Mouse (Mus musculus) midbrain, embryonic 14.5 days (tissue): ENCODE data around the gene Crabp2. TPM values are rescaled to one million over a fixed set of nuclear protein-coding genes. Genes with fewer than 3 reads are reported as not detected.
A peak's percentile ranks its signal among the peaks of the same experiment; 100 is the strongest.

Experiments
- ATAC-seq: fragments of 200-750 bp; cut with Nextera tagmentation; 2 replicates; pipeline ENCODE4 v1.8.0; 2017; ENCODE audit warnings: moderate number of reproducible peaks, moderate library complexity; ENCODE audit not compliant: low FRiP score, low TSS enrichment
- DNase-seq: peaks from one replicate; pipeline ENCODE4 v3.0.0-alpha.2; 2015
- H3K27ac ChIP-seq: fragments of 300-500 bp; sonication (generic); replicated peaks from 2 replicates; pipeline ENCODE4 v1.5.1; 2014; ENCODE audit warnings: mild to moderate bottlenecking, low read depth, low read length, moderate library complexity
- H3K27me3 ChIP-seq: fragments of 300-500 bp; sonication (generic); 2 replicates; pipeline ENCODE4 v1.6.1; 2014; ENCODE audit warnings: low read length, control low read depth, mixed read lengths; ENCODE audit not compliant: control insufficient read depth, insufficient read depth
- H3K36me3 ChIP-seq: fragments of 300-500 bp; sonication (generic); 2 replicates; pipeline ENCODE4 v1.6.1; 2014; ENCODE audit warnings: low read length, control low read depth; ENCODE audit not compliant: control insufficient read depth, insufficient read depth
- H3K4me1 ChIP-seq: fragments of 300-500 bp; sonication (generic); 2 replicates; pipeline ENCODE4 v1.6.1; 2014; ENCODE audit warnings: mild to moderate bottlenecking, antibody characterized with exemption, low read length, control low read depth; ENCODE audit not compliant: control insufficient read depth, insufficient read depth
- H3K4me2 ChIP-seq: fragments of 300-500 bp; sonication (generic); 2 replicates; pipeline ENCODE4 v1.6.1; 2014; ENCODE audit warnings: mild to moderate bottlenecking, low read length, moderate library complexity
- H3K4me3 ChIP-seq: fragments of 300-500 bp; sonication (generic); replicated peaks from 2 replicates; pipeline ENCODE4 v1.5.1; 2014; ENCODE audit warnings: low read depth, low read length
- H3K9ac ChIP-seq: fragments of 300-500 bp; sonication (generic); replicated peaks from 2 replicates; pipeline ENCODE4 v1.6.1; 2014; ENCODE audit warnings: mild to moderate bottlenecking, low read length, moderate library complexity
- H3K9me3 ChIP-seq: fragments of 300-500 bp; sonication (generic); 2 replicates; pipeline ENCODE4 v1.6.1; 2016; ENCODE audit warnings: low read length, control low read depth, mixed read lengths; ENCODE audit not compliant: control insufficient read depth
- WGBS: fragments of 180-500 bp; shearing (Covaris S2); extraction: QIAGEN DNeasy Blood & Tissue Kit; methylation state at CpG from one replicate; pipeline ENCODE4 v1.1.7; 2014; 5-methylcytosine and 5-hydroxymethylcytosine counted together
- polyA plus RNA-seq: library from polyadenylated mRNA; unstranded; fragments of >200 nt; fragmentation: Nextera tagmentation; extraction: Ambion mirVana; gene quantifications from 2 replicates; pipeline ENCODE4 v1.2.1, GENCODE M21; 2014

Gene Crabp2
- polyA plus RNA-seq, 1 experiment from 2014 or later: 42.4 TPM

- Histone ChIP-seq H3K4me3 (peak overlapping the region; percentile 96), H3K9me3 (no peaks in the 10 kb centered on the region), H3K36me3 (no peaks in the 10 kb centered on the region), H3K9ac (peak overlapping the region; percentile 92), H3K4me2 (peak overlapping the region; percentile 95), H3K27me3 (no peaks in the 10 kb centered on the region), H3K27ac (peak overlapping the region; percentile 95), H3K4me1 (peaks cover 28% of the 10 kb centered on the region)
- DNase-seq: peak; percentile 48
- WGBS: under 1% methylated on average over 27 of the region's 27 CpGs
- ATAC-seq: no peak
These were observed 41.2 kb upstream of the Crabp2 start for GRCm38 (mm10) chr3:87906981-87907857.

GRCm38 (mm10) chr3:87907906-87908305, 40.6 kb upstream of the Crabp2 start:
- Histone ChIP-seq H3K27me3 (no peaks in the 10 kb centered on the region), H3K4me3 (peak overlapping the region; percentile 96), H3K9ac (peak overlapping the region; percentile 92), H3K4me2 (peak overlapping the region; percentile 95), H3K4me1 (peaks cover 28% of the 10 kb centered on the region), H3K36me3 (no peaks in the 10 kb centered on the region), H3K9me3 (no peaks in the 10 kb centered on the region), H3K27ac (no peak overlapping the region)
- DNase-seq: no peak
- WGBS: 18% methylated on average over 1 of the region's 1 CpGs
- no peak for ATAC-seq

GRCm38 (mm10) chr3:87909381-87909780, 39.1 kb upstream of the Crabp2 start:
- no peaks in the 10 kb centered on the region for H3K9me3 ChIP-seq
- peaks cover 13% of the 10 kb centered on the region for H3K36me3 ChIP-seq
- no peaks in the 10 kb centered on the region for H3K27me3 ChIP-seq
- 94% methylated on average over 2 of the region's 2 CpGs for WGBS
- H3K27ac ChIP-seq: no peak overlapping the region
- no peak overlapping the region for H3K4me3 ChIP-seq
- H3K4me2 ChIP-seq: no peak overlapping the region
- DNase-seq (no peak), ATAC-seq (no peak)
- peaks cover 28% of the 10 kb centered on the region for H3K4me1 ChIP-seq
- H3K9ac ChIP-seq: no peak overlapping the region

DNA sequence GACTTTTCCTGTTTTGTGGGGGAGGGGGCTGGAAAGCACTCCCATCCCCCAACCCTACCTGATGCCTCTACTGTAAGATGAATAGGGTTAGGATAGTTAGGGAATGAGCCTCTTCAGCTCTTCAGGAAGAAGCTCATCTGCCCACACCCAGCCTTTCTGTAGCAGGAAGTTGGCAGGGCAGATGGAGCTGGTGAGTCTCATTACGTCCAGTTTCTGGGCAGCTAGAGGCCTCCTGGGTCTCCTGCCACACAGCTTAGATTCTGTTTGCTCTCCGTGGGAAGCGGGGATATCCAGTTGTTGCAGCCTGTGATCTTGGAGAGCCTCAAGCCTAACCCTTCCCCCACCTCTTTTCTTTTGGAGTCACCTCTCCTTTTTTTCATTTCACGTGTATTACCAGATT, 38.6 kb upstream of the Crabp2 start:
- Histone ChIP-seq H3K9ac (no peak overlapping the region), H3K27ac (peak overlapping the region; percentile 66), H3K36me3 (peaks cover 18% of the 10 kb centered on the region), H3K4me3 (no peak overlapping the region; the same call in 1 of the 2 replicates), H3K4me1 (peaks cover 28% of the 10 kb centered on the region), H3K27me3 (no peaks in the 10 kb centered on the region), H3K4me2 (peak overlapping the region; percentile 66), H3K9me3 (no peaks in the 10 kb centered on the region)
- 9% methylated on average over 4 of the region's 4 CpGs for WGBS
- ATAC-seq (no peak), DNase-seq (no peak)

DNA sequence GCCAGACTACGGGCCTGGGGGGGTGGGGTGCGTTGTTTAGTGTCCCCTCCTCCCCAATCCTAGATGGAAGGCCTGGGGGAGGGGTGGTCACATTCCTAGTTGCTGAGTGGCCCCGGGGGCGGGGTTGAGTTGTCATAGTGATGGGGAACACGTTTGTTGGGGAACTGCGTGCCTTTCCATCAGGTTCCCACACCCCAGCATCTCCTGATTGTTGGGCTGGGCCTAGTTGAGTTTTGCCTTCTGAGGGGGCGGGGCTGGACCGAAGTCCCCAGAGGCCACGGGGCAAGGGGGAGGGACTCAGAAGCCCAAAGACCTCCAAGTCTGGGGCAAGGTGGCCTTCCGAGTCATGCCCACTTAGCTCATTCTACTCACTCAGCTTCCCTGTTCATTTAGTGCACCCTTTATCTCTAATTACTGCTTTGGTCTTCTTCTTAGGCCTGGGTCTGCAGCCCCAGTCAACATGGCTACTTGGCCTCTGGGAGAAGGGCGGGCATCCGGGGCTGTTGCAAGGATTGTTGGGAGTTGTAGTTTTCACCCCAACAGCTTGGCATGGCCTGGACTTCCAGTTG, 37.8 kb upstream of the Crabp2 start:
- Histone ChIP-seq H3K36me3 (peaks cover 25% of the 10 kb centered on the region), H3K9ac (peak overlapping the region; percentile 7; the same call in 1 of the 2 replicates), H3K4me1 (peaks cover 28% of the 10 kb centered on the region), H3K27ac (peak overlapping the region; percentile 66), H3K27me3 (no peaks in the 10 kb centered on the region), H3K4me2 (peak overlapping the region; percentile 66), H3K4me3 (peak overlapping the region; percentile 28), H3K9me3 (no peaks in the 10 kb centered on the region)
- 0 out of 2 replicates have a peak, but pooled peaks have one; percentile 10 for ATAC-seq
- peak; percentile 81 for DNase-seq
- WGBS: 3% methylated on average over 12 of the region's 12 CpGs

- H3K9ac ChIP-seq: no peak overlapping the region
- no peaks in the 10 kb centered on the region for H3K9me3 ChIP-seq
- no peaks in the 10 kb centered on the region for H3K27me3 ChIP-seq
- H3K4me2 ChIP-seq: no peak overlapping the region
- DNase-seq: no peak
- H3K36me3 ChIP-seq: peaks cover 45% of the 10 kb centered on the region
- peaks cover 13% of the 10 kb centered on the region for H3K4me1 ChIP-seq
- H3K4me3 ChIP-seq: no peak overlapping the region
- no peak for ATAC-seq
- 85% methylated on average over 7 of the region's 7 CpGs for whole genome bisulfite sequencing
- H3K27ac ChIP-seq: no peak overlapping the region
These were observed 35.0 kb upstream of the Crabp2 start for GRCm38 (mm10) chr3:87913491-87913890.

DNA sequence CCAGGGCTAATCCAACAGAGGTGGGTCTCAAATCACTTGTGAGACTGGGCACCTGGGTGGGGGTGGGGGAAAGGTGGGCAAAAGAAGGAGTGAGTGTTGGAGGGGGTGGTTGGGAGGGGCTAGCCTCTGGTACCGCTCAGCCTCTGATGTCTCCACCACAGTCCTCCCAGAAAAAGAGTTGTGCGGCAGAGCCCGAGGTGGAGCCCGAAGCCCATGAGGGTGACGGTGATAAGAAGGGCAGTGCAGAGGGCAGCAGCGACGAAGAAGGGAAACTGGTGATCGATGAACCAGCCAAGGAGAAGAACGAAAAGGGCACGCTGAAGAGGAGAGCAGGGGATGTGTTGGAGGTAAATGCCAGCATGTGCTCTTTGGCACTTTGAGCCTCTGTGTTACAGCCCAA, 34.6 kb upstream of the Crabp2 start:
- ATAC-seq: no peak
- peaks cover 11% of the 10 kb centered on the region for H3K4me1 ChIP-seq
- H3K36me3 ChIP-seq: peaks cover 45% of the 10 kb centered on the region

GRCm38 (mm10) chr3:87916990-87917389, 31.5 kb upstream of the Crabp2 start:
- WGBS: 93% methylated on average over 1 of the region's 1 CpGs
- Histone ChIP-seq H3K4me2 (no peak overlapping the region), H3K4me1 (peaks cover 5% of the 10 kb centered on the region; the same call in 1 of the 2 replicates), H3K9me3 (no peaks in the 10 kb centered on the region), H3K27me3 (no peaks in the 10 kb centered on the region), H3K36me3 (peaks cover 45% of the 10 kb centered on the region), H3K9ac (no peak overlapping the region), H3K4me3 (no peak overlapping the region), H3K27ac (no peak overlapping the region)
- ATAC-seq: no peak
- no peak for DNase-seq

More for the DNA sequence above, 34.6 kb upstream of the Crabp2 start:
- Histone ChIP-seq H3K27ac (no peak overlapping the region), H3K9ac (no peak overlapping the region), H3K9me3 (no peaks in the 10 kb centered on the region), H3K4me2 (no peak overlapping the region), H3K27me3 (no peaks in the 10 kb centered on the region), H3K4me3 (no peak overlapping the region)
- no peak for DNase-seq
- WGBS: 94% methylated on average over 10 of the region's 10 CpGs
